Mouse (Mus musculus) monocyte, adult 2 months (primary cell): ENCODE results near the gene Glrx3.
A peak's percentile ranks its signal among the peaks of the same experiment; 100 is the strongest.
"Not testable (repeated sequence)": the region's sequence is repeated elsewhere in the genome, so short reads cannot be mapped to it uniquely, and the experiment has no call there.

ENCODE experiments used
- DNase-seq, 2 experiments: peaks; one replicate each; pipeline ENCODE4 v3.0.0; 2022; ENCODE audit warnings: low spot score in 2 of 2, low read depth in 1 of 2

The Glrx3 gene

GRCm38 (mm10) chr7:137437440-137438178 is at the start of gene Glrx3:
TSS of gene Glrx3 (plus strand) at chr7:137437614.
- DNase-seq: peak; percentile 89 to 95

DNA sequence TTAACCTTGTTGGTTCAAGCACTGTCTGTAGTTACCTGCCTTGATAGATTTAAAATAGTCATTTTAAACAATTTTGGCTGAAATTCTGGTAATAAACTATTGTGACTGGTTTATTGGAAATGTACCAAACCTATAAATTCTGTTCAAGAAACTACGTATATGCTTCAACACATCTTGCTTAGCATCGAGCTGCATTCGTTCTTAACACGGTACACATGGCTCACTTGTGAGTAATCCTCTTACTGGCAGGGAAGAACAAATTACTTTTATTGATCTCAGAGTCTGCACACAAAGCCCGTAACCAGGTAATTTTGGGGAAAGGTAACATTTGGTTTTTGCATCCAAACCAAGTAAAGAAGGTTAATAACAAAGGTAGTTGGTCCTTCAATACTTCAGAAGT is 49.6 kb upstream of the Glrx3 start:
- DNase-seq: no peak

DNA sequence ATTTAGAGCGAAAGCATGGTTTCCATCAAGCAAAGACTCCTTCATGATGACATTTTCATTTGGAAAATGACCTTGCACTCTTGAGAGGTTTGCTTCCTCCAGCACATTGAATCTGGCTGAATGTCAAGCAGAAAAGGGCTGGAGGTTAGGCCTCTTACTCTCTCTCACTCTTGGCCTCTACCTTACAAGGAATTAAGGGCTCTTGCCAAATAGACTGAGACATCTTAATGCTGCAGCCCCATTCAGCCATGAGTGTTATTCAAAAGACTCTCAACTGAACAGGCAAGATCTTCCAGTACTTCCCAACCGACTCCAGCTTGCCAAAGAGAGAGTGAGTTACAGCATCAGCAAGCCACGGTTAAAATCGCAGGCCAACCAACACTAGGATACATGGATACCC is 42.0 kb upstream of the Glrx3 start:
- no peak for DNase-seq

GRCm38 (mm10) chr7:137397361-137397910 is 40.0 kb upstream of the Glrx3 start:
- DNase-seq: no peak

GRCm38 (mm10) chr7:137398973-137399372 is 38.4 kb upstream of the Glrx3 start:
- no peak for DNase-seq

GRCm38 (mm10) chr7:137404146-137404545 is 33.3 kb upstream of the Glrx3 start:
- no peak for DNase-seq

DNA sequence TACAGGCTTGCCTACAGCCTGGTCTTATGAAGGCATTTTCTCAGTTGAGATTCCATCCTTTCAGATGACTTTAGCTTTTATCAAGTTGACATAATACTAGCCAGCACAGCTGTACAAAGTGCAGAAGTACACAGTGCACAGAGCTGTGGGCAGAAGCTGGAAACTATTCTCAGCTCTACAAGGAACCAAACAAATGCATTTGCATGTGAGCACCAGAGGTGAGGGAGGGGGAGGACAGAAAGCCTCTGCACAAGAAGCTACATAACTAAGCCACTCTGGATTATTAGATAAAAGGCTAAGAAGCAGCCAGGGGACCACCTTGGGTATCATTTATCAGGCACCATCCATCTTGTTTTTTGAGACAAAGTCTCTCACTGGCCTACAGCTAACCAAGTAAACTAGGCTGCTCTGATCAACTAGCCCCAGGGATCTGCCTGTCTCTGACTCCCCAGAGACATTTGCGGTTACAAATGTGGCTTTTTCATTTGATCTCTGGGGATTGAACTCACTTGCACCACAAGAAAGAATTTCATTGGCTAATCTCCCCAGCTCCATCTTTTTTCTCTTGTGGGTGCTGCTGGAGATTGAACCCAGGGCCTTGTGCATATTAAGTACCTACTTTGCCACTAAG is 29.9 kb upstream of the Glrx3 start:
- no peak for DNase-seq

- peak; percentile 85 to 96 for DNase-seq
These were observed 26.8 kb upstream of the Glrx3 start, which contains the start of gene 9430038I01Rik for GRCm38 (mm10) chr7:137410337-137411197. TSS of gene 9430038I01Rik (minus strand) at chr7:137410762.

GRCm38 (mm10) chr7:137414710-137415109 is 22.7 kb upstream of the Glrx3 start:
- DNase-seq: no peak

GRCm38 (mm10) chr7:137420550-137420949 is 16.9 kb upstream of the Glrx3 start:
- peak; percentile 16 to 21 for DNase-seq

GRCm38 (mm10) chr7:137421236-137421635 is 16.2 kb upstream of the Glrx3 start:
- DNase-seq: no peak

GRCm38 (mm10) chr7:137426693-137427092 is 10.7 kb upstream of the Glrx3 start:
- no peak for DNase-seq

DNA sequence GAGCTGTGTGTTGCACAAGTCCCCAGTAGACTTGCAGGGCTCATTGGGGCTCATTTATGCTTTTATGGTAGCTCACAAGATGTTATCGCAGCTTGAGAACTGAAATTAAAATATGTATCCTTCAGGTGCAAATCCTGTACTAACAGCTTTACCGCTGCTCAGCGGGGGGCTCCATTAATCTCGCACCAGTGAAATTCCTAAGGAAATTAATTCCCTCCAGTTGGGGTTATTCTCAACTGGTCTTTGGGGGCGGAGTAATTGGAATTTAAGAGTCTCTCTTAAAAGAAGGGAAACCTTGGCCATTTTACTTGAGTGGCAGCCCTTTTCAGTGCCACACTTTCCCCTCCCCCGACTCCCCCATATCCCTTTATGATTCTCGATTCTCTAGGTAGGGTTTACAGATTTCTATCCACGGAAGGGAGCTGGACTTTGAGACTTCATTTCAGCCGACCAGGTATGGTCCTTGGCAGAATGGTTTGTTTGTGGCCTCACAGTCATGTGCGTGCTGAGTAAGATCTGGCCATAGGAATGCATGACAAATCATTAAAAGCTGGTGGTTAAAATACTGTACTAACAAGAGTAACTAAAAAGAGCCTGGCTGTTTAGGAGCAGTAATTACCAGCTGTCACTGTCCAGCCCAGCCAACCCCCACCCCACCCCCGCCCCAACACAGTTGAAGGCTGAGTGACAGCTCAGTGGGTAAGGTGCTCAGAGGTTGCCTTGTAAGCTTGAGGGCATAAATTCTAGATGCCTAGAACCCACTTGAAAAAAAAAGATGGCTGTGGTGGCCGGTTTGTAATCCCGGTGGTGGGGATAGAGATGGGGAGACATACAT is 5.4 kb upstream of the Glrx3 start:
- DNase-seq: no peak

- DNase-seq: no peak
These were observed 513 bp upstream of the Glrx3 start for GRCm38 (mm10) chr7:137436901-137437300.

DNA sequence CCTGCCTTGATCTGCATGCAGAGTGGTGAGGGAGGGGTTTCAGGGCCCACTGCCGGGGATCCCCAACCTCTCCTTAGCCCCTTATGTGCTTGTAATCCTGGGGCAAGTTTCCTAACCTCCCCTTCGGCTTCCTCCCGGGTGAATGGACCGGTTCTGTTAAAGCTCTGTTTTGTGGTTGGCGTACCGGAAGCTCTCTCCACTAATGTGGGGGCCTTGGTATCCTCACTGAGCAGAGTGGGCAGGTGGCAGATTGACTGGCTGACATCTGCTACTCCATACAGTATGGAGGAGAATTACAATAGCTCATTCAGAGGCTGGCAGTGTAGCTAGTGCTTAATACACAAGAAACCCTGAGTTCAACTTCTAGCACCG is 751 bp downstream of the Glrx3 start:
- DNase-seq: no peak

- not testable (repeated sequence) for DNase-seq
These were observed 1.5 kb downstream of the Glrx3 start for GRCm38 (mm10) chr7:137438962-137439361.

GRCm38 (mm10) chr7:137442951-137443350 is 5.5 kb downstream of the Glrx3 start:
- no peak for DNase-seq

GRCm38 (mm10) chr7:137445321-137445720 is 7.9 kb downstream of the Glrx3 start:
- no peak for DNase-seq

GRCm38 (mm10) chr7:137461396-137461795 is 24.0 kb downstream of the Glrx3 start:
- DNase-seq: no peak

- peak in 1 of 2 experiments; percentile 23 for DNase-seq
These were observed 30.8 kb downstream of the Glrx3 start for GRCm38 (mm10) chr7:137468174-137468573.
